Mouse (Mus musculus) kidney, embryonic 15.5 days (tissue): ENCODE measurements around the gene Manbal. TPM values are rescaled to one million over a fixed set of nuclear protein-coding genes. Genes with fewer than 3 reads are reported as not detected.

Source experiments
- ATAC-seq: fragments of 200-750 bp; cut with Nextera tagmentation; replicated peaks from 2 replicates; pipeline ENCODE4 v1.8.0; 2017; ENCODE audit warnings: moderate TSS enrichment; ENCODE audit not compliant: low FRiP score
- H3K27ac ChIP-seq: fragments of 300-500 bp; sonication (generic); 2 replicates; pipeline ENCODE4 v1.5.1; 2015; ENCODE audit warnings: mild to moderate bottlenecking, inconsistent platforms
- H3K27me3 ChIP-seq: fragments of 300-500 bp; sonication (generic); 2 replicates; pipeline ENCODE4 v1.6.1; 2015; ENCODE audit warnings: inconsistent platforms
- H3K36me3 ChIP-seq: fragments of 300-500 bp; sonication (generic); 2 replicates; pipeline ENCODE4 v1.6.1; 2015; ENCODE audit warnings: inconsistent platforms
- H3K4me1 ChIP-seq: fragments of 300-500 bp; sonication (generic); 2 replicates; pipeline ENCODE4 v1.6.1; 2015; ENCODE audit warnings: inconsistent platforms
- H3K4me2 ChIP-seq: fragments of 300-500 bp; sonication (generic); 2 replicates; pipeline ENCODE4 v1.6.1; 2015; ENCODE audit warnings: moderate library complexity, mild to moderate bottlenecking, inconsistent platforms
- H3K4me3 ChIP-seq: fragments of 300-500 bp; sonication (generic); replicated peaks from 2 replicates; pipeline ENCODE4 v1.5.1; 2015; ENCODE audit warnings: mild to moderate bottlenecking, inconsistent platforms
- H3K9ac ChIP-seq: fragments of 300-500 bp; sonication (generic); 2 replicates; pipeline ENCODE4 v1.6.1; 2015; ENCODE audit warnings: mild to moderate bottlenecking, inconsistent platforms
- H3K9me3 ChIP-seq: fragments of 300-500 bp; sonication (generic); replicated peaks from 2 replicates; pipeline ENCODE4 v1.6.1; 2016; ENCODE audit warnings: inconsistent platforms
- WGBS: fragments of 180-500 bp; shearing (Covaris S2); methylation state at CpG from one replicate; pipeline ENCODE4 v1.1.7; 2015; ENCODE audit warnings: mixed read lengths; 5-methylcytosine and 5-hydroxymethylcytosine counted together
- polyA plus RNA-seq: library from polyadenylated mRNA; unstranded; fragments of >200 nt; fragmentation: Nextera tagmentation; extraction: Ambion mirVana; gene quantifications from 2 replicates; pipeline ENCODE4 v1.2.1, GENCODE M21; 2015

The Manbal gene
- polyA plus RNA-seq, 1 experiment from 2014 or later: 81.2 TPM

GRCm38 (mm10) chr2:157395960-157396359 is 28.6 kb downstream of the Manbal start:
- 0 out of 2 replicates have a peak, but pooled peaks cover 2% of the 10 kb centered on the region for H3K9me3 ChIP-seq
- no peak overlapping the region for H3K27ac ChIP-seq
- no peak for ATAC-seq
- 53% methylated on average over 13 of the region's 13 CpGs for WGBS
- no peaks in the 10 kb centered on the region for H3K4me1 ChIP-seq
- H3K27me3 ChIP-seq: no peaks in the 10 kb centered on the region
- peaks cover 42% of the 10 kb centered on the region for H3K36me3 ChIP-seq
- no peak overlapping the region for H3K9ac ChIP-seq
- no peak overlapping the region for H3K4me3 ChIP-seq
- no peak overlapping the region for H3K4me2 ChIP-seq

GRCm38 (mm10) chr2:157397376-157397775 is 30.0 kb downstream of the Manbal start:
- no peak overlapping the region for H3K27ac ChIP-seq
- H3K36me3 ChIP-seq: peaks cover 42% of the 10 kb centered on the region
- 90% methylated on average over 4 of the region's 4 CpGs for WGBS
- no peaks in the 10 kb centered on the region for H3K4me1 ChIP-seq
- H3K4me2 ChIP-seq: no peak overlapping the region
- H3K27me3 ChIP-seq: no peaks in the 10 kb centered on the region
- H3K9ac ChIP-seq: no peak overlapping the region
- H3K9me3 ChIP-seq: 0 out of 2 replicates have a peak, but pooled peaks cover 2% of the 10 kb centered on the region
- ATAC-seq: no peak
- H3K4me3 ChIP-seq: no peak overlapping the region

GRCm38 (mm10) chr2:157398539-157398938 is 31.1 kb downstream of the Manbal start:
- no peak overlapping the region for H3K27ac ChIP-seq
- 0 out of 2 replicates have a peak, but pooled peaks cover 2% of the 10 kb centered on the region for H3K9me3 ChIP-seq

GRCm38 (mm10) chr2:157399797-157400196 is 32.4 kb downstream of the Manbal start:
- Histone ChIP-seq H3K36me3 (peaks cover 33% of the 10 kb centered on the region), H3K9ac (no peak overlapping the region), H3K27ac (no peak overlapping the region), H3K4me2 (no peak overlapping the region), H3K4me3 (no peak overlapping the region), H3K9me3 (0 out of 2 replicates have a peak, but pooled peaks cover 2% of the 10 kb centered on the region), H3K27me3 (no peaks in the 10 kb centered on the region), H3K4me1 (no peaks in the 10 kb centered on the region)
- ATAC-seq: no peak
- 84% methylated on average over 10 of the region's 10 CpGs for WGBS

More at GRCm38 (mm10) chr2:157398539-157398938, 31.1 kb downstream of the Manbal start:
- Histone ChIP-seq H3K4me2 (no peak overlapping the region), H3K4me3 (no peak overlapping the region), H3K9ac (no peak overlapping the region), H3K27me3 (no peaks in the 10 kb centered on the region), H3K36me3 (peaks cover 39% of the 10 kb centered on the region), H3K4me1 (no peaks in the 10 kb centered on the region)
- WGBS: over 99% methylated on average over 4 of the region's 4 CpGs
- no peak for ATAC-seq

- no peak for ATAC-seq
- H3K27me3 ChIP-seq: no peaks in the 10 kb centered on the region
- 92% methylated on average over 6 of the region's 6 CpGs for WGBS
- no peak overlapping the region for H3K4me3 ChIP-seq
- no peaks in the 10 kb centered on the region for H3K4me1 ChIP-seq
- H3K9me3 ChIP-seq: 0 out of 2 replicates have a peak, but pooled peaks cover 2% of the 10 kb centered on the region
- no peak overlapping the region for H3K27ac ChIP-seq
- H3K36me3 ChIP-seq: peaks cover 33% of the 10 kb centered on the region
- no peak overlapping the region for H3K9ac ChIP-seq
- H3K4me2 ChIP-seq: no peak overlapping the region
These were observed 33.1 kb downstream of the Manbal start for GRCm38 (mm10) chr2:157400491-157400890.

- peaks cover 27% of the 10 kb centered on the region for H3K36me3 ChIP-seq
- H3K4me2 ChIP-seq: no peak overlapping the region
- H3K27ac ChIP-seq: no peak overlapping the region
- WGBS: 92% methylated on average over 2 of the region's 2 CpGs
- ATAC-seq: no peak
- H3K4me3 ChIP-seq: no peak overlapping the region
- H3K9me3 ChIP-seq: 0 out of 2 replicates have a peak, but pooled peaks cover 2% of the 10 kb centered on the region
- H3K4me1 ChIP-seq: no peaks in the 10 kb centered on the region
- no peak overlapping the region for H3K9ac ChIP-seq
- H3K27me3 ChIP-seq: no peaks in the 10 kb centered on the region
These were observed 33.9 kb downstream of the Manbal start for GRCm38 (mm10) chr2:157401261-157401660.

- Histone ChIP-seq H3K27me3 (no peaks in the 10 kb centered on the region), H3K4me2 (no peak overlapping the region), H3K4me1 (peaks cover 16% of the 10 kb centered on the region; the same call in 1 of the 2 replicates), H3K4me3 (no peak overlapping the region), H3K9me3 (no peaks in the 10 kb centered on the region), H3K9ac (no peak overlapping the region), H3K27ac (no peak overlapping the region), H3K36me3 (no peaks in the 10 kb centered on the region)
- ATAC-seq: no peak
- WGBS: 85% methylated on average over 7 of the region's 7 CpGs
These were observed 40.2 kb downstream of the Manbal start for GRCm38 (mm10) chr2:157407596-157407995.

- H3K9ac ChIP-seq: no peak overlapping the region
- 61% methylated on average over 12 of the region's 12 CpGs for WGBS
- H3K4me1 ChIP-seq: peaks cover 17% of the 10 kb centered on the region; the same call in 1 of the 2 replicates
- ATAC-seq: no peak
- H3K4me3 ChIP-seq: no peak overlapping the region
- H3K4me2 ChIP-seq: no peak overlapping the region
- no peaks in the 10 kb centered on the region for H3K9me3 ChIP-seq
- no peak overlapping the region for H3K27ac ChIP-seq
- no peaks in the 10 kb centered on the region for H3K36me3 ChIP-seq
- no peaks in the 10 kb centered on the region for H3K27me3 ChIP-seq
These were observed 42.6 kb downstream of the Manbal start for GRCm38 (mm10) chr2:157409793-157410533.

- Histone ChIP-seq H3K4me1 (peaks cover 17% of the 10 kb centered on the region; the same call in 1 of the 2 replicates), H3K27me3 (no peaks in the 10 kb centered on the region), H3K4me3 (no peak overlapping the region), H3K9me3 (no peaks in the 10 kb centered on the region), H3K4me2 (no peak overlapping the region), H3K36me3 (no peaks in the 10 kb centered on the region), H3K9ac (no peak overlapping the region), H3K27ac (no peak overlapping the region)
- 79% methylated on average over 6 of the region's 6 CpGs for WGBS
- ATAC-seq: no peak
These were observed 43.8 kb downstream of the Manbal start for GRCm38 (mm10) chr2:157411151-157411693.

- ATAC-seq: no peak
These were observed 45.1 kb downstream of the Manbal start for GRCm38 (mm10) chr2:157412497-157412896.

GRCm38 (mm10) chr2:157417229-157417628 is 49.8 kb downstream of the Manbal start:
- Histone ChIP-seq H3K4me3 (no peak overlapping the region), H3K9ac (no peak overlapping the region), H3K9me3 (no peaks in the 10 kb centered on the region), H3K27ac (no peak overlapping the region), H3K27me3 (no peaks in the 10 kb centered on the region), H3K4me2 (no peak overlapping the region), H3K36me3 (no peaks in the 10 kb centered on the region), H3K4me1 (peaks cover 32% of the 10 kb centered on the region)
- 64% methylated on average over 6 of the region's 6 CpGs for WGBS
- no peak for ATAC-seq

More at GRCm38 (mm10) chr2:157412497-157412896, 45.1 kb downstream of the Manbal start:
- H3K27me3 ChIP-seq: no peaks in the 10 kb centered on the region
- no peak overlapping the region for H3K4me2 ChIP-seq
- 35% methylated on average over 7 of the region's 7 CpGs for WGBS
- H3K27ac ChIP-seq: no peak overlapping the region
- no peak overlapping the region for H3K9ac ChIP-seq
- no peaks in the 10 kb centered on the region for H3K36me3 ChIP-seq
- no peak overlapping the region for H3K4me3 ChIP-seq
- no peaks in the 10 kb centered on the region for H3K9me3 ChIP-seq
- H3K4me1 ChIP-seq: peaks cover 24% of the 10 kb centered on the region

- 28% methylated on average over 13 of the region's 13 CpGs for WGBS
- peak within 1 kb of the TSS; percentile 14; the same call in 1 of the 2 replicates for H3K27ac ChIP-seq
- no peak within 1 kb of the TSS for H3K9ac ChIP-seq
These were observed 50.8 kb downstream of the Manbal start, which contains the start of gene Src for GRCm38 (mm10) chr2:157418206-157418605. Gene Src, plus strand, starts transcription at chr2:157418444.

More at GRCm38 (mm10) chr2:157418206-157418605, 50.8 kb downstream of the Manbal start, which contains the start of gene Src:
- Histone ChIP-seq H3K4me2 (peak within 1 kb of the TSS; percentile 13; the same call in 1 of the 2 replicates), H3K27me3 (no peaks in the 10 kb centered on the region), H3K36me3 (no peaks in the 10 kb centered on the region), H3K4me3 (no peak within 1 kb of the TSS), H3K9me3 (no peaks in the 10 kb centered on the region), H3K4me1 (peaks cover 39% of the 10 kb centered on the region)
- ATAC-seq: no peak
